Mouse (Mus musculus): Measurements from ENCODE around the gene Timp4. TPM values are rescaled to one million over a fixed set of nuclear protein-coding genes. Genes with fewer than 3 reads are reported as not detected.
"Not testable (repeated sequence)": the region's sequence is repeated elsewhere in the genome, so short reads cannot be mapped to it uniquely, and the experiment has no call there.

Gene Timp4
- total RNA-seq, 2 experiments from 2014 or later, result 28.0 to 54.6 TPM

DNA sequence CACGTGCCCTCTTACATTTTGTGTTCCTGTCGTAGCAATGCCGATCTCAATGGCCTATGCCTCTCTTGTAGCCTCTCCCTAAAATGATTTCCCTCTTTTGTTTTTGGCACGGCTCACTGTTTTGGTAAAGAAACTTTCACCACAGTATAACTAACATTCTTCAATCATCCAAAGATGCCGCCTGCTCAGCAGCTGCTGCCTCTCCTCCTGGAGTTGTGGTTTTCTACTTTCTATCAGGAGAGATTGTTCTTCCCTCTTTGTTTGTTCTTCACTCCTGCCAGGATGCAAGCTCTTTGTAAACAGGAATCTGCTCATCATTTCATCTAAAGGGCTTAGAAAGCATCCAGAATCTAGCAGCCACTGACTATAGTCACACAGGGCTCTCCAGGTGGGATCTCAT lies 14.8 kb upstream of the Timp4 start:
- DNase-seq, result no peak
- intact Hi-C loops (cut with DNase I), result loop anchor here (5.0 kb wide), 1 partner anchor 219 kb away; no protein-coding TSS in a partner anchor

DNA sequence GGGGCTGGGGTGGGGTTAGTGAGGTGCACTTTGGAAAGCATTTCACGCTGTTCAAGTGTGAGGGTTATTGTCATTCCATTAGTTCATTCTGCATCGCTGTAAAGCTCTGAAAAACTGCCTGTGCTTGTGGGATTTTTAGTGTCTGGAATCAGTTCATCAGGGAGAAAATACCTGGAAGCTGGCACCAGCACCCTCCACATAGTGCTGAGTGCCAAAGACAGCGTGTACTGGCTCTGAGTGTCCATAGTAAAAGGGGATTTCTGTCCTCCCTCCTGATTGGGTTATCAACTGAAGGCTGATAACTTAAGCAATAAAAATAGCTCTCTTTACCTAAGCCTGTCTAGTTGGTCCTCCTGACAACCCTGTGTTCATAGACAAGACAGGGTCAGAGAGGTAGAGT lies 8.5 kb upstream of the Timp4 start:
- intact Hi-C loops (cut with DNase I), result no loop called here
- DNase-seq, result no peak

DNA sequence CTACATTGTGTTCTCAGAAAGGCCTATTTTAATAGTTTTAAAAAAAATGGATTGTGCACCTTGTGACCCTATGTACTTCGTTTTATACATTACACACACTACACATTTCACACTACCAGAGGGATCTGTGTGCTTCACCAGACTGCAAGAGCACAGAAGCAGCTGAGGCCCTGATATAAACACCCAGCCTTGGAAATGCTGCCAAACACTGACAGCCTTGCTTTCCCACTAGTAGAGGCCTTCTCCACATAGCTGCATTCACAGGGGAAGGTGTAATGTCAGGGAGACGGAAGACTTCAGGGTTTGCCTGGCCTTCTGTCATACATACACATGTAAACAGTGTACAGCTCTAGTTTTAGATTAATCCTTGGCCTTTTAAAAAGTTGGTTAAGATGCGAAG lies 3.2 kb upstream of the Timp4 start:
- intact Hi-C loops (cut with DNase I), result no loop called here
- DNase-seq, result no peak

DNA sequence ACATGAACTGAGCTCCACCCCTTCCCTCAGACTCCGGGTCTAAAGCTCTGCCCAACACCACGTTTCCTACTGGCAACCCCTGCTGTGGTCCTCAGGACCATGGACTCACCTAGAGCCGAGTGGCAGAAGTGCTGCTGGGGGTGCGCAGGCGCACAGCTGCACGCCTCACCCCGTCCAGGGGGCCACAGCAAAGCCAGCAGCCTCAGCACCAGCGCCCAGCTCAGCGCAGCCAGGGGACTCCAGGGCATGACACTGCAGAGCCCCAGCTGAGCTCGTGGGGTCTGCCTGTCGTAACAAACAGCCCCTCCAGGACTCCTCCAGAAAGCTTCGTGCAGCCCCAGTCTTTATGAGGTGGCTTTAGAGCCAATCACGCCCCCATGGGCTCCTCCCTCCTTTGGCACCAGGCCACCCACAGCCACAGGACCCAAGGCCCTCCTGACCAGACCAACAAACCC lies 447 bp downstream of the Timp4 start:
- intact Hi-C loops (cut with DNase I), result no loop called here
- DNase-seq, result peak; percentile 67 to 74

DNA sequence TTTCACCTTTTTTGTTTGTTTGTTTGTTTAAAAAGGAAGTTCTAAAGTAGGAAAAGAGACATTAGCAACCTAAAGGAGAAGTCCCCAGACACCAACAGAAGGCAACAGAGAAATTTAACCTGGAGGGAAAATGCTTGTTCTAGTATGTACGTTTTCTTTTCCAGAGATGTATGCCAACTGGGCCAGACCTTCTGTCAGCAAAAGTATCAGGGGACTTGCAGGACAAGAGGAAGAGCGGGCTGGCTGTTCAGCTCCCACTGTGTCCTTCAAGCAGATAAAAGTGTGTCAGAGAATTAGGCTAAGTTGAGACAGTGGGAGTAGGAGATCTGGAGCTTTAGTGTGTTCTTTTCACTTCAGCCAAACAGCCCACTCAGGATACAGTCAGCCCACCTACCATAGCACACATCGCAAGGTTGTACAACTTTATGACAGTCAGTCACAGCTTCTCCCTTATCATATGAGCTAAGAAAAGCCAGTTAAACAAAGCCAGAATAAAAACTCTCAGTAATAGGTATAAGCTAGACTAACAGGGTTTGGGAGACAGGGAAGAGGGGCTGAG lies 6.4 kb downstream of the Timp4 start:
- no peak for DNase-seq
- intact Hi-C loops (cut with DNase I), result no loop called here

DNA sequence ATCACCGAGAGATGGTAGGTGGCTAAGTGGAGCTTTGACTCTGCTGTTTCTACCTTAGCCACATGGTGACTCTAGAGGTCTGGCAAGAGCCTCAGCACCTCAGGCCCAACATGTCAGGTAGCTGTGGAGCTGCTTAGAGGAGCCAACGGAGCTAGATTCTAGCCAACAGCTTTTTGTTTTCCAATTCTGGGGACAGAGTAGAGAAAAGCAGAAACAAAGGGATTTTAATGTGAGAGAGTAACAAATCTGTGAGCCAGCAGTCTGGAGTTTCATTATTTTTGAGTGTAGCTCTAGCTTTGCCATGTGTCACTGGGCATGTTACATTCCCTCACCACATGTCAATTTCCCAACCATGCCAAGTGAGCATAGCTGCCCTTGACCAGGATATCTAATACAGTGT lies 7.8 kb downstream of the Timp4 start:
- intact Hi-C loops (cut with DNase I), result no loop called here
- DNase-seq, result no peak

DNA sequence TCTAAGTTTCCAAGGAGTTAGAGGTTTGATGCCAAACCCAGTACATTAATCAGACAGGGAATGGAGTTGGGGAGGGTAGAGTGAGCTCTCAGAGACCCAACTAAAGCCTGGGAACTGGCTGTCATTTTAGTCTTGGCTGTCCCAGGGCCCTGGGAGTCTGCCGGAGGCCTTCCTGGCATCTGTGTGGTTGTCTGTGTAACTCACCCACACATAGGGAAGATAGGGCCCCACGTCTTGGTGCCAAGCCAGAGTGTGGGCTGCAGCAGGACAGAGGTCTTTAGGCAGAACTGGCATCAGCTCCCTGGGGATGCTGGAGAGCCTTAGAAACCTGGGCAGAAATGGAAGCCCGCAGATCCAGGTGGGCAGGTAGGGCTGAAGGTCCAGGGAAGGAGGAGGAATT lies 10.1 kb downstream of the Timp4 start:
- intact Hi-C loops (cut with DNase I), result no loop called here
- DNase-seq, result no peak

DNA sequence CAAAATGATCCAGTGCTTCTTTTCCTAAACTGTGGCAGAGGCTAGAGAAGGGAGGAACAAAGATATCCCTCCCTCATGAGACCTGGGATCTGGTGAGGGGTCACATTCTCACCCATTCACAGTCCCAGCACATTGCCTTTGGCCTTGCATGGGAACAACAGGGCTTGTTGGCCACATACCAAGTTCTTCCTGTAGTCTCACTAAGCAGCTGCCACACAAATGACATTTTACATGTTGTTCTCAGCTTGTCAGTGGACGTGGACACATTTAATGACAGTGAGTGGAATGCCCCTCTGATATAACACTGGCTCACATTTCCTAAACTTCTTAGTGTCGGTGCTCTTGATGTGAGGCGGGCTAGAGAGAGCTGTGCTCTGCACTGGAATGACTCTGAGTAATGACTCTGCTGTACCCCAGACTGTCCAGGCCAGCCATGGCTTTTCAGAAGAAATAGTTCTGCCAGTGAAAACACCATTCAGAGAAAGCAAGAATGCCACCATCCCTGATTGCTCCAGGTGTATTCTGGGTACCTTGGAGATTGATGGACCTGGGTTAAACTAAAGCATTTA lies 10.8 kb downstream of the Timp4 start:
- no peak for DNase-seq
- intact Hi-C loops (cut with DNase I), result no loop called here

DNA sequence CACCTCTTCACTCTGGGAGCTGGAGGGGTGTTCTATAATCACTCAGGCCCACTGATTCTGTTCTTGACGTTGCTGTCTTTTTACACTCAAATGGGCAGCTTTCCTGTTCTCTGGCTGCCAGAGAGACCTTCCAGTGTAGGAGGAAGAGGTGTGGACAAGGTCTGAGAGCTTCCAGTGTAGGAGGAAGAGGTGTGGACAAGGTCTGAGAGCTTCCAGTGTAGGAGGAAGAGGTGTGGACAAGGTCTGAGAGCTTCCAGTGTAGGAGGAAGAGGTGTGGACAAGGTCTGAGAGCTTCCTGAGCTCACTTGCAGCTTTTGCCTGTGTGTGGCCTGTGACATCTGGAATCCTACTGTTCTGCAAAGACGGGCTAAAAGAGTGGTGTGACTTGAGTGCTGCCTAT lies 11.6 kb downstream of the Timp4 start:
- intact Hi-C loops (cut with DNase I); DNase-seq: not testable (repeated sequence)

DNA sequence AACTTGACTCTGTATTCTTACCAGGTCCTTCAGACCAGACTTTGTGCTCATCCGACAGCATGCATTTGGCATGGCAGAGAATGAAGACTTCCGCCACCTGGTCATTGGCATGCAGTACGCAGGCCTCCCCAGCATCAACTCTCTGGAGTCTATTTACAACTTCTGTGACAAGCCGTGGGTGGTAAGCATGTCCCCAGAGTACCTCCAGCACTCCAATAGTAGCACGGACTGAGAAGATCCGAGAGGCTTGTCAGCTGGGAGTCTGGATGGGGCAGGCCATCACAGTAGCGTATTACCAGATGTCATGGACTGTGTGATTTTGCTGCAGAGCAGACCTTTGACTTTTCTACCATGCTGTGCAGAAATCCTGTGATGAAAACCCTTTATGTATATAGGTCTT lies 12.7 kb downstream of the Timp4 start:
- no peak for DNase-seq
- intact Hi-C loops (cut with DNase I), result loop anchor here (10.0 kb wide), 1 partner anchor 1405 kb away; no protein-coding TSS in a partner anchor

DNA sequence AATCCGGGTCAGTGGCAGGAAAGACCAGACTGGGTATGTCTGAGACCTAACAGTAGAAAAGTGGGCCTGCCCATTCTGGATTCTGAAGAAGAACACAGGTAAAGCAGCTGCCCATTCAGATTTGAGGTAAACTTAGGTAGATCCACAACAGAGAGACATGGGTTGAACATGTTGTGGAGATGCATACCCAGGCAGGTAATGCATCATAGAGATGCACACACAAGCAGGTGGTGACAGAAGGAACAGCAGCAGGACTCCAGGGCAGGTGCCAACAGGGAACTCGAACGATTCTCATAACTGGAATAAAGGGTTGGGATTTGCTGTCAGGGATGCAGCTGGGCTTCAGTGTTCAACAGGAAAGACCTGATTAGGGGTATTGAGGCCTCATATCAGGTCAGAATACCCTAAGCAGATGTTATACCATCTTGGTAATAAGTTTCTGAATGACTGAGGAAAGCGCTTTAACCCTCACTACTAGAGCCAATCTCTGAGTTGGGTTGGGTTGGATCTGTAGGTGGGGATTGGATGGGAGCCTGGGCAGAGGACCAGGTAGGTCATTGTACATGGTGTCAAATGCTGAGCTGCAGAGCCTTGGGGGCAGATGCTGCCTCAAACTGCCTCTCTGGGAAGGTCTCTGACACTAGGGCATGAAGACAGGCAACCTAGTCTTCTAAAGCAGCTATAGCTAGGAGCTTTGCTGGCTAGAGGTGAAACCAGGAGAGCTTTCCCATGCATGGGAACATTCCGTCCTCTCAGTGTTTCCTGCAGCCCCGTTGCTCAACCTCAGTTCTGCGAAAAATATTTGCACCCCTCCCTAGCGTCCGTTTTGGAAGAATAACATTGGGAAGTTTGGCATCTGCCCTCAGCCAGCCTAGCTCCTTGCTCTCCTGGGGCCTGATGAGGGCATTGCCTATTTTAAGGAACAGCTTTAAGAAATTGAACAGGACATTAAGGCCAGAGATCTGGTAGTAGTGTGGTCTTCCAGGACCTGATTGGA lies 13.7 kb downstream of the Timp4 start:
- intact Hi-C loops (cut with DNase I), result loop anchor here (10.0 kb wide), 1 partner anchor 1406 kb away; no protein-coding TSS in a partner anchor
- DNase-seq, result peak; percentile 58 to 62

DNA sequence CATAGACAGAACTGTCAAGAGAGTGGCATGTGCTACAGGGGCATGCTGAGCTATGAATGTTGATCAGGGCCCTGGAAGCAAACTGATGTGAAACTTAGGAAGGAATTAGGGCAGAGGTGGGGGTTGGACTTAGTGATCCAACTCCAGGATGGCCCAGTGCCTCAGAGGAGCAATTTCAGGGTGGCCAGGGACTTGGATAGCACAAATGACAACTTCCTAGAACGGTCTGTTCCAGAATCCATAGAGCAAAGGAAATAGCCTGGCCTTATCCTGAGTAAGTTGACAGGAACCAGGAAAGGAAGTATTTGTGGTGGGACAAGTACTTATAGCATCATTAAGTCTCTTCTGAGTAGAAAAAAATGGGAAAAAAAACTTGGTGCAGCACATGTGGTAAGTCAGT lies 19.4 kb downstream of the Timp4 start:
- no peak for DNase-seq
- intact Hi-C loops (cut with DNase I), result loop anchor here (5.0 to 10.0 kb wide), 3 partner anchors 130 to 1412 kb away; partner anchors contain the start of genes Cand2 and Pparg

DNA sequence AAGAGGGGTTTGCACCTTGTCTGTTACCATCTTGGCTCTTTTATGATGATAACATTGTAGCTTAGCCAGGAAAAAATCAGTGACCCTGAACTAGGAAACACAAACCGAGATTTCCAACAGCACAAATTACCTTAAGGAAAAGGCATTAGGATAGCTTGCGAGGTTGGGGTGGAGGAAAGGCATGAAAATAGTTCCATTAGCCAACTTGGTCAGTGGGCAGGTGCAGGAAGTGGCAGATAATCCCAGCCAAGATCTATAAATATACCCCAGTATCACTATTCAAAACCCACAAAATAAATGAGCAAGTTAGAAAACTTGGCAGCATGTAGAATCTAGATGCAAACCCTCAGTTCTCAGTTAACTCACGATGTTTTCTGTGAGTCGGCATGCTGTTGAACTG lies 20.2 kb downstream of the Timp4 start:
- no peak for DNase-seq
- intact Hi-C loops (cut with DNase I), result loop anchor here (5.0 to 10.0 kb wide), 3 partner anchors 130 to 1413 kb away; partner anchors contain the start of genes Cand2 and Pparg

DNA sequence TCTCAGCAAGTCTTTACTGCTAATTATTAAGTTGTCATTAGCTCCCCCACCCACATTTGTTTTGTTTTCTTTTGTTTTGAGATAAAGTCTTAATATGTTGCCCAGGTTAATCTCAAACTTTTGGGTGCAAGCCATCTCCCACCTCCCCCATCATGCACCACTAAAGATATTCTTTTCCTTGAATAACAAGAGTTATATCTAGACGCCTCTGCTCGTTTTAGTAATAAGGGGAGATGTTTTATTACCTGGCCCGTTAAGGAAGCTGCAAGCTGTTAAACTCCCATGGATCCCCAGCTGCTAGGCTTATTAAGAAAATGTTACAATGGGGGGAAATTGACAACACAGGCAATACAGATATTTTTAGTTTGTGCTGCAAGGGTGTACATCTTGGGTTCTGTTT lies 21.4 kb downstream of the Timp4 start:
- intact Hi-C loops (cut with DNase I), result loop anchor here (5.0 to 10.0 kb wide), 3 partner anchors 132 to 1414 kb away; partner anchors contain the start of genes Cand2 and Pparg
- no peak for DNase-seq

DNA sequence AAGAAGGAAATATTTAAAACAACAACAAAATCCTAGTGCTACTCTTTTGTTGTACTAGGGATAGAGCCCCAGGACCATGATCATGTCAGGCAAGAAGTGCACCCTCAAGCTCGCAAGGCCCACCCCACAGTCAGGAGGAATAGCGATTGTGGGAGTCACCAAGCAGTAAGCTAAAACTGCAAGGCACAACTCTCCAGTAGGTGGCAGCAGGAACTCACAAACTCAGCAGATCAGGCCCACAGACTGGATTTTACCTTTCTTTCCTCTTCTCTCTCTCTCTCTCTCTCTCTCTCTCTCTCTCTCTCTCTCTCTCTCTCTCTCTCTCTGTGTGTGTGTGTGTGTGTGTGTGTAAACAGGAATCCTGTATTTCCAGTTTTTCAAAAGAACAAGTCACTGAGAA lies 24.5 kb downstream of the Timp4 start:
- peak; percentile 84 to 85 for DNase-seq
- intact Hi-C loops (cut with DNase I), result loop anchor here (1.0 kb wide), 2 partner anchors 41 to 312 kb away; no protein-coding TSS in a partner anchor

DNA sequence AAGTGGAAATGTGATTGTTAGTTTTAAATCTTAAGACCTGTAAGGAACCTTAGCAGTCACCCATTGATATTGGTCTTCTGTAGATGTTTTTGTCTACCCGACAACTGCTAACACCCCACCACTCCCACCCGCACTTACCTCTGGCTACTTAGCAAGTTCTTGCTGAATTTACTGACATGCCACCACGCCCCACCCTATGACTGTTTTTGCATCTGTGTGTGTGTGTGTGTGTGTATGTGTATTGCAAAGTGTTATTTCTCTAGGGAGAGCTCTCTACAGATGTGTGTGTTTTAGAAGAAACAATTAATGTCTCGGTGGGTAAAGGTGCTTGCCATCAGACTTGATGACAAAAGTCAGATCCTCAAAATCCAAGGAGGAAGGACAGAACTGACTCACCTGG lies 25.0 kb downstream of the Timp4 start, which contains the start of gene Gm17482:
Gm17482 (plus strand) TSS at position 301 of the 400 bp plus-strand sequence.
- intact Hi-C loops (cut with DNase I), result loop anchor here (1.0 kb wide), 2 partner anchors 41 to 312 kb away; no protein-coding TSS in a partner anchor
- no peak for DNase-seq

DNA sequence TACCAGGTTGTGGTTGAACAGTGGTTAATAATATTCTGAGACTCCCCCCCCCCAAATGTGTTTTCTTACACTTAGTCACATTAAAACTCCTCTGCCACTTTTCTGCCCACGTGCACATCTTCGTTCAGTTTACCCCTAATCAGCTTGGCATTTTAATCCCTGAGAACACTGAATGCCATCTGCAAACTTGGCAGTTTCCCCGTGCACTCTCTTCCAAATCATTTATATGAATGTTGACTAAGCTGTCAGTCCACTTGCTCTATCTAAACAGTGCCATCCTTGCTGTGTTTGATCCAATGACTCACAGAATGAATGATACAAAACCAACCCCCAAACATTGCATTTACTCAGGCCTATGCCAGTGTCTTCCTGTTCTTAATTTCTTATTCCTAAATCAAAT lies 26.5 kb downstream of the Timp4 start:
- intact Hi-C loops (cut with DNase I), result loop anchor here (2.0 kb wide), 1 partner anchor 51 kb away; no protein-coding TSS in a partner anchor
- no peak for DNase-seq

DNA sequence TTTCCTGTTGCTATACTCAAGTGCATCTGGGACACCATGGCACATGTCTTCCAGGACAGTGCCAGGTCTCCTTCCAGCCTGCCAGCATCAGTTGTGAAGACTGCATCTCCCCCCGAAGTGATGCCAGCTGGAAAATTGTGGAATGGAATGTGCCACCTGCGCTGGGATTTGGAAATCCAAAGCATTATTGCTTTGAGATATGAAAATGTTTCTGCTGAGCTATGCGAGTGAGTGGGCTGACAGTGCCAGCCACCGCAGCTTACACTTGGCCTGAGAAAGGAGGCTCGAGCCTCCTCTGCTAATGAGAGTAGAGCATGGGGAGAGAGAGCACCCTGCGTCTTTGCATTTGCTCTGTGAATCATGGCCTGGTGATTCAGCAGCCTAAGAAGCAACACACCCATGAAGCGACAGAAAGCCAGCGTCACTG lies 30.8 kb downstream of the Timp4 start:
- no peak for DNase-seq
- intact Hi-C loops (cut with DNase I), result no loop called here

DNA sequence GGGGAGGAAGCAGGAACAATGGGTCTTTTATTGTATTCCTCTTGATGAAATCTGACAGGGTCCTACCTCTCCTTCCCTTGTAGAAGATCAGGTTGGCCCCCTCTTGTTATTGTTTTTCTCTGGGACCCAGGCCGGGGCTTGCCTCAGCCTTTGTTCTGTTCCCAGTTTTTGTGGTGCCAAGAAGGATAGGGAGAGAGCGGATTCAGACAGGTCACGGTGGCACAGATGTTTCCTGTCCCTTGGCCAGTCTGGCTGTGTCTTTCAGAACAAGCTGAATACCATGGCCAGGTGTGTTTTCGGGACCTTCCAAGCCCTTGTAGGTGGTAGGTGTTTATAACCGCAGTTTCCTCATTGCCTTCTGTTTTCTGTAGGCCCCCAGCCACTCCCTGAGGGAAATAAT lies 38.9 kb downstream of the Timp4 start:
- no peak for DNase-seq
- intact Hi-C loops (cut with DNase I), result no loop called here

DNA sequence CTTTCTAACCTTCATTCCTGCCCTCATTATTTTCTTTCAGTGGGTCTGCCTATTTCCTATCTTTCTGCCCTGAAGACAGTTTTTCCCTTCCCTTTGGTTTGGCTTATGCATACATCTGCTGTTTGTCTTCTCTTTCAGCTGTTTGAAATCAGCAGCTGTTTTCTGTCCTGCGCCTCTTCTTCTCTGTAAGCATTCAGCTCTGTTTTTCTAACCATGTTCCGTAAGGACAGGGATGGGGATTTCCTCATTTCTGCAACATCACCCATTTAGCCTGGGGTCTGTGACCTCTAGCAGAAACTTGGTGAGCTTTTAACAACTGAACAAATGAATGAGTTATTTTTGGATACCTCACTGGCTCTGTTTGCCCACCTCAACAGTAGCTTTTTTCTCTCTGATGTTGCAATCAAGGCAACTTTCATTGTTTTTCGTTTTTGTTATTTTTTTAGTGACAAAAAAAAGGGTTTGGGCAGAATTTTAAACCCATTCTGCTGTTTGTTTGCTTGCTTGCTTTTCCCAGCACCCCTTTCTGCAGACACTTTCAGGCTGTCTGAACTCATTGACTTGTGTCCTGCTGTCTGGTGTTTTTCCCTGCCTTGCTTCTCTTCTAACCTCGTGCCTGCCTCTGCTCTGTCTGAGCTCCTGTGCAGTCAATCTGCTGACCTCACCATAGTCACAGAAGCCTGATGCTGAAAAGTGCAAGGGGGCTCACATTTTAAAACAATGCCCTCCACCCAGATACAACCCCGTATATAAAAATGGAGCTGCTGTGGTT lies 39.7 kb downstream of the Timp4 start:
- intact Hi-C loops (cut with DNase I), result no loop called here
- no peak for DNase-seq
